ENCODE assay signal across 31 mouse cellular contexts in genomic region chr6:87714091-87714490, GRCm38 (mm10). TPM values are rescaled to one million over a fixed set of nuclear protein-coding genes. Genes with fewer than 3 reads are reported as not detected.
"Had no signal": no experiment of that assay in that cellular context is flagged by ENCODE, and none has a peak within 500 bp of the region (broad histone marks: within the 10 kb centered on the region; RNA-seq: fewer than 3 reads in every experiment).

No protein-coding gene starts in this region.

- H3K4me3 ChIP-seq: heart, embryonic 12.5 days; heart, embryonic 13.5 days; heart, embryonic 15.5 days; hindbrain, embryonic 10.5 days; hindbrain, embryonic 12.5 days; hindbrain, embryonic 13.5 days; hindbrain, embryonic 15.5 days; intestine, embryonic 15.5 days; kidney, embryonic 15.5 days; layer of hippocampus, adult 2 months; left cerebral cortex, adult 2 months had no signal

- H3K4me2 ChIP-seq: heart, embryonic 11.5 days; heart, embryonic 12.5 days; heart, embryonic 13.5 days; heart, embryonic 15.5 days; hindbrain, embryonic 12.5 days; hindbrain, embryonic 13.5 days; hindbrain, embryonic 14.5 days; hindbrain, embryonic 15.5 days; intestine, embryonic 15.5 days; kidney, embryonic 15.5 days had no signal

- DNase-seq: heart, postnatal 10 days; heart, postnatal 14 days; heart, postnatal 36 days; heart, postnatal 4 days; kidney, adult 11 months; kidney, adult 18-20 months; kidney, adult 2 months; kidney, adult 8-10 months; kidney, adult 9 months; kidney, postnatal 10 days; kidney, postnatal 14 days; kidney, postnatal 25 days; kidney, postnatal 36 days; kidney, postnatal 4 days; layer of hippocampus, adult 9-11 months; layer of hippocampus, postnatal 36 days had no signal

- H3K27me3 ChIP-seq: hindbrain, embryonic 12.5 days; hindbrain, embryonic 13.5 days; hindbrain, embryonic 15.5 days; intestine, embryonic 15.5 days; kidney, embryonic 15.5 days had no signal

- H3K9me3 ChIP-seq: heart, embryonic 12.5 days; heart, embryonic 13.5 days; heart, embryonic 15.5 days; hindbrain, embryonic 10.5 days; hindbrain, embryonic 12.5 days; hindbrain, embryonic 13.5 days; hindbrain, embryonic 15.5 days; intestine, embryonic 15.5 days; kidney, embryonic 15.5 days had no signal

- H3K9ac ChIP-seq: heart, embryonic 12.5 days; heart, embryonic 13.5 days; heart, embryonic 15.5 days; hindbrain, embryonic 12.5 days; hindbrain, embryonic 13.5 days; hindbrain, embryonic 14.5 days; hindbrain, embryonic 15.5 days; intestine, embryonic 15.5 days; kidney, embryonic 15.5 days had no signal

- H3K4me1 ChIP-seq: heart, embryonic 12.5 days; heart, embryonic 13.5 days; heart, embryonic 15.5 days; hindbrain, embryonic 10.5 days; hindbrain, embryonic 12.5 days; hindbrain, embryonic 13.5 days; hindbrain, embryonic 15.5 days; intestine, embryonic 15.5 days; kidney, embryonic 15.5 days had no signal

- H3K36me3 ChIP-seq: heart, embryonic 12.5 days; heart, embryonic 13.5 days; heart, embryonic 15.5 days; hindbrain, embryonic 10.5 days; hindbrain, embryonic 12.5 days; hindbrain, embryonic 13.5 days; hindbrain, embryonic 15.5 days; intestine, embryonic 15.5 days; kidney, embryonic 15.5 days had no signal

- H3K27ac ChIP-seq: heart, embryonic 13.5 days; heart, embryonic 15.5 days; hindbrain, embryonic 10.5 days; hindbrain, embryonic 12.5 days; hindbrain, embryonic 13.5 days; hindbrain, embryonic 14.5 days; hindbrain, embryonic 15.5 days; hindbrain, postnatal 0 days; intestine, embryonic 15.5 days; kidney, embryonic 15.5 days; kidney, postnatal 0 days; layer of hippocampus, adult 2 months; left cerebral cortex, adult 2 months had no signal

RNA-seq across cellular contexts. Expression of gene Efcc1, which starts 16.6 kb away (rescaled TPM):
- polyA plus RNA-seq: heart, embryonic 11.5 days had no signal
